16 mouse cellular contexts compared by ENCODE assay signal in genomic region chr8:70535701-70536100, GRCm38 (mm10).
"Had no signal": no experiment of that assay in that cellular context is flagged by ENCODE, and none has a peak within 500 bp of the region (broad histone marks: within the 10 kb centered on the region; RNA-seq: fewer than 3 reads in every experiment).

No protein-coding gene starts in this region.

- H3K9me3 ChIP-seq: neural tube, embryonic 12.5 days; neural tube, embryonic 13.5 days; neural tube, embryonic 15.5 days; stomach, embryonic 15.5 days had no signal

- DNase-seq: retina, postnatal 1 day; right cerebral cortex, adult 18-20 months; right cerebral cortex, postnatal 14 days; right cerebral cortex, postnatal 25 days; right cerebral cortex, postnatal 4 days; spleen, adult 18-20 months; thymus, adult 18-20 months; thymus, adult 2 months; thymus, postnatal 14 days; thymus, postnatal 25 days; thymus, postnatal 36 days; thymus, postnatal 4 days had no signal

- H3K4me3 ChIP-seq: neural tube, embryonic 12.5 days; neural tube, embryonic 13.5 days; neural tube, embryonic 15.5 days; stomach, embryonic 15.5 days had no signal

- H3K27me3 ChIP-seq: neural tube, embryonic 12.5 days; neural tube, embryonic 13.5 days; neural tube, embryonic 15.5 days; stomach, embryonic 15.5 days had no signal
